Mouse (Mus musculus): ENCODE measurements at regions not wholly inside any gene's neighbourhood (a gene's known extent, or its start where the extent isn't known, plus 50 kb on each side); places are given as distances from the start of the nearest gene placed in this dataset.
"Not testable (repeated sequence)": the region's sequence is repeated elsewhere in the genome, so short reads cannot be mapped to it uniquely, and the experiment has no call there.

GRCm38 (mm10) chr14:17522696-17523095 lies 137.4 kb upstream of the Thrb start:
- no peak for ATAC-seq (ENCODE audit: extremely low read depth, insufficient number of reproducible peaks, low FRiP score, poor library complexity, severe bottlenecking)

GRCm38 (mm10) chr14:17523916-17524315 lies 136.1 kb upstream of the Thrb start:
- ATAC-seq (ENCODE audit: extremely low read depth, insufficient number of reproducible peaks, low FRiP score, poor library complexity, severe bottlenecking) = no peak

GRCm38 (mm10) chr14:17539322-17539721 lies 120.7 kb upstream of the Thrb start:
- ATAC-seq (ENCODE audit: extremely low read depth, insufficient number of reproducible peaks, low FRiP score, poor library complexity, severe bottlenecking) = no peak

- ATAC-seq (ENCODE audit: extremely low read depth, insufficient number of reproducible peaks, low FRiP score, poor library complexity, severe bottlenecking) = no peak
These were observed 103.6 kb upstream of the Thrb start for GRCm38 (mm10) chr14:17556458-17556857.

GRCm38 (mm10) chr14:17560001-17560400 lies 100.1 kb upstream of the Thrb start:
- ATAC-seq (ENCODE audit: extremely low read depth, insufficient number of reproducible peaks, low FRiP score, poor library complexity, severe bottlenecking) = not testable (repeated sequence)

GRCm38 (mm10) chr14:17567927-17568326 lies 92.1 kb upstream of the Thrb start:
- no peak for ATAC-seq (ENCODE audit: extremely low read depth, insufficient number of reproducible peaks, low FRiP score, poor library complexity, severe bottlenecking)

- no peak for ATAC-seq (ENCODE audit: extremely low read depth, insufficient number of reproducible peaks, low FRiP score, poor library complexity, severe bottlenecking)
These were observed 90.9 kb upstream of the Thrb start for GRCm38 (mm10) chr14:17569087-17569636.

GRCm38 (mm10) chr14:17578776-17579175 lies 81.3 kb upstream of the Thrb start:
- ATAC-seq (ENCODE audit: extremely low read depth, insufficient number of reproducible peaks, low FRiP score, poor library complexity, severe bottlenecking) = no peak

GRCm38 (mm10) chr14:17589595-17589994 lies 70.5 kb upstream of the Thrb start:
- no peak for ATAC-seq (ENCODE audit: extremely low read depth, insufficient number of reproducible peaks, low FRiP score, poor library complexity, severe bottlenecking)

GRCm38 (mm10) chr14:17599553-17599952 lies 60.5 kb upstream of the Thrb start:
- ATAC-seq (ENCODE audit: extremely low read depth, insufficient number of reproducible peaks, low FRiP score, poor library complexity, severe bottlenecking) = no peak

GRCm38 (mm10) chr14:17602357-17602756 lies 57.7 kb upstream of the Thrb start:
- no peak for ATAC-seq (ENCODE audit: extremely low read depth, insufficient number of reproducible peaks, low FRiP score, poor library complexity, severe bottlenecking)

GRCm38 (mm10) chr14:17606018-17606417 lies 54.0 kb upstream of the Thrb start:
- no peak for ATAC-seq (ENCODE audit: extremely low read depth, insufficient number of reproducible peaks, low FRiP score, poor library complexity, severe bottlenecking)

- ATAC-seq (ENCODE audit: extremely low read depth, insufficient number of reproducible peaks, low FRiP score, poor library complexity, severe bottlenecking) = no peak
These were observed 52.9 kb upstream of the Thrb start for GRCm38 (mm10) chr14:17607186-17607585.
